Mouse (Mus musculus): Measurements from ENCODE around the gene Shkbp1.

- TF ChIP-seq CTCF (conservative IDR thresholded peaks at IDR 0.05 in 1 of 2, IDR thresholded peaks at IDR 0.05 in 1 of 2; ENCODE audit: low read depth in 2 of 2, low read length in 2 of 2) (no peak), MEF2A (IDR thresholded peaks at IDR 0.05; ENCODE audit: borderline replicate concordance, low read depth, low read length) (no peak), POLR2A (IDR thresholded peaks at IDR 0.05; ENCODE audit: low read depth, low read length) (no peak), SMC3 (IDR thresholded peaks at IDR 0.05; ENCODE audit: low read depth, low read length) (no peak), NELFE (IDR thresholded peaks at IDR 0.05; ENCODE audit: low read depth, low read length) (no peak), JUN (IDR thresholded peaks at IDR 0.05; ENCODE audit: insufficient read depth, low read depth, low read length) (no peak), USF1 (IDR thresholded peaks at IDR 0.05; ENCODE audit: low read depth, low read length) (no peak), MAFK (IDR thresholded peaks at IDR 0.05; ENCODE audit: insufficient replicate concordance, low read length) (no peak), BHLHE40 (IDR thresholded peaks at IDR 0.05; ENCODE audit: low read depth, low read length) (no peak), TBP (conservative IDR thresholded peaks at IDR 0.05; ENCODE audit: low read depth, low read length) (no peak), EP300 (IDR thresholded peaks at IDR 0.05; ENCODE audit: low read length) (no peak), USF2 (conservative IDR thresholded peaks at IDR 0.05; ENCODE audit: low read depth, low read length) (no peak), MAZ (IDR thresholded peaks at IDR 0.05; ENCODE audit: low read depth, low read length) (no peak)
Observed at GRCm38 (mm10) chr7:27335011-27335720, 20.7 kb downstream of the Shkbp1 start.

Data from CH12.LX (cell line).